Mouse (Mus musculus) adrenal gland, postnatal 0 days (tissue): ENCODE measurements around the gene Myt1l. TPM values are rescaled to one million over a fixed set of nuclear protein-coding genes. Genes with fewer than 3 reads are reported as not detected.

Experiments used
- polyA plus RNA-seq: library from polyadenylated mRNA; unstranded; fragments of >200 nt; fragmentation: Nextera tagmentation; extraction: Ambion mirVana; gene quantifications from 2 replicates; pipeline ENCODE4 v1.2.1, GENCODE M21; 2015

Myt1l gene
- polyA plus RNA-seq: 4.9 and 6.0 TPM in 2 replicates

GRCm38 (mm10) chr12:29528031-29528771 is at the start of gene Myt1l:
Myt1l (plus strand) TSS chr12:29528384.

GRCm38 (mm10) chr12:29937308-29937707 is 409.1 kb downstream of the Myt1l start, which contains the start of gene Pxdn:
Pxdn (plus strand) TSS chr12:29937608.

